Mouse (Mus musculus): ENCODE measurements around the gene Phf23. TPM values are rescaled to one million over a fixed set of nuclear protein-coding genes. Genes with fewer than 3 reads are reported as not detected.
"Not testable (repeated sequence)": the region's sequence is repeated elsewhere in the genome, so short reads cannot be mapped to it uniquely, and the experiment has no call there.

The Phf23 gene
- polyA plus RNA-seq, 1 experiment from 2014 or later: 93.7 TPM

DNA sequence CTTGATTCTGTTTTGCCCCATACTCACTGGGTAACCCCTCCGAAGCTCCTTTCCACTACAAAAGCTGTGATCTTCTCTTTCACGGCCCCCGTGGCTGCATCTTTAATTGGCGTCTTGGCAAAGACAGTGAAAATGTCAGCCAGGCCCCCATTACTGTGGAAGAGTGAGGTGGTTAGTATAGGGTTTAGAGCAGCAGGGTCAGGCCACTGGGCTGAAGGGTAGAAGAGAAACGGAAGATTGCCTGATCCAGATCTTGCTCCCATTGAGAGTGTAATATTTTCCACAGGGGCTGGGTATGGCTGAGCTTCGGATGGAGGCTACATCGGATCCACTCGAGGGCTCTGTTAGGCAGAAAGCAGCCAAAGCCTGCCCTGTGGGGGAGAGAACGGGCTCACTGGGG lies 17.4 kb downstream of the Phf23 start:
- no peak for DNase-seq (ENCODE audit: low spot score)
- Histone ChIP-seq H3K4me3 (no peak overlapping the region), H3K27ac (no peak overlapping the region), H3K9me3 (no peaks in the 10 kb centered on the region), H3K36me3 (peaks cover 66% of the 10 kb centered on the region), H3K4me1 (replicated peaks) (peaks cover 38% of the 10 kb centered on the region), H3K27me3 (ENCODE audit: insufficient read depth, poor library complexity, severe bottlenecking) (no peaks in the 10 kb centered on the region)
- 91% methylated on average over 9 of the region's 9 CpGs for WGBS

- no peaks in the 10 kb centered on the region for H3K27me3 ChIP-seq (ENCODE audit: insufficient read depth, poor library complexity, severe bottlenecking)
- H3K9me3 ChIP-seq: no peaks in the 10 kb centered on the region
- peaks cover 43% of the 10 kb centered on the region for H3K4me1 ChIP-seq (replicated peaks)
- no peak overlapping the region for H3K27ac ChIP-seq
- peak overlapping the region; percentile 20; the same call in 1 of the 2 replicates for H3K4me3 ChIP-seq
- no peak for DNase-seq (ENCODE audit: low spot score)
- WGBS: 92% methylated on average over 3 of the region's 3 CpGs
- H3K36me3 ChIP-seq: peaks cover 61% of the 10 kb centered on the region
Measured at GRCm38 (mm10) chr11:70013408-70013807, 17.8 kb downstream of the Phf23 start.

GRCm38 (mm10) chr11:70014051-70014450 lies 18.5 kb downstream of the Phf23 start:
- no peak overlapping the region; the same call in 1 of the 2 replicates for H3K27ac ChIP-seq
- DNase-seq (ENCODE audit: low spot score): no peak
- H3K9me3 ChIP-seq: no peaks in the 10 kb centered on the region
- H3K36me3 ChIP-seq: peaks cover 54% of the 10 kb centered on the region
- peaks cover 50% of the 10 kb centered on the region for H3K4me1 ChIP-seq (replicated peaks)
- WGBS: 65% methylated on average over 5 of the region's 5 CpGs
- H3K27me3 ChIP-seq (ENCODE audit: insufficient read depth, poor library complexity, severe bottlenecking): no peaks in the 10 kb centered on the region
- H3K4me3 ChIP-seq: peak overlapping the region; percentile 20; the same call in 1 of the 2 replicates

DNA sequence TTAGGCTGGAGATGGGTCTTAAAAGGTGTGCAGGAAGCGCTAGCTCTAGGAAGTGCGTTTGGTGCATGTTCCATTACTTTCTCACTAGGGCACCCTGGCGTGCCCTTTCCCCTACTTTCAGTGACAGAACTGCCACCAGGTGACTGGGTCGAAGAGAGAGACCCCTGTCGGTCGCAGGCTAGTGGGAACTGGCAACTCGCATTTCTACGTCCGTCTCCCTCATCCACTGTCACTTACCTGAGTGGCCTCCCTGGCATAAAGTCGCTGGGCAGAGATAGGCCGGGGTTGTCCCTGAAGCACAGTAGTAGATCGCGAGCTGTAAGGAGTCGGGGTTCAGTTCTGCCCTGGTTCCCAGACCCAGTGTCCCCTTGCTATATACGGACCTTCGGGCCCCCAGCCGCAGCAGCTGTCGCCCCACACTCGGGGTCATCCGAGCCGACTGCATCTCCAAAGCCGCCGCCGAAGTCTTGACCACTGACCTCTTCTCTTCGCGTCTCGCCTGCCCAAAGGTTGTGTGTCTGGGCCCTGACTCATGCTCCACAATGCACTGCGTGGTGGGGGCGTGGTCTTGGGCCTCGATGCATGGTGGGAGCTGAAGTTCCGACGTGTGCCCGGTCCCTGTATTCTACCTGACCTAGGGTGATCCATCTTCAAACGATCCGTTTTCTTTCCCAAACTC lies 19.4 kb downstream of the Phf23 start, which contains the start of gene Acadvl:
TSS of gene Acadvl (minus strand) at position 532 of the 679 bp plus-strand sequence.
- Histone ChIP-seq H3K9me3 (no peaks in the 10 kb centered on the region), H3K36me3 (peaks cover 45% of the 10 kb centered on the region), H3K27me3 (ENCODE audit: insufficient read depth, poor library complexity, severe bottlenecking) (no peaks in the 10 kb centered on the region), H3K4me3 (peak within 1 kb of the TSS; percentile 57), H3K4me1 (replicated peaks) (peaks cover 59% of the 10 kb centered on the region), H3K27ac (peak within 1 kb of the TSS; percentile 83)
- WGBS: under 1% methylated on average over 35 of the region's 35 CpGs
- DNase-seq (ENCODE audit: low spot score): peak; percentile 86

DNA sequence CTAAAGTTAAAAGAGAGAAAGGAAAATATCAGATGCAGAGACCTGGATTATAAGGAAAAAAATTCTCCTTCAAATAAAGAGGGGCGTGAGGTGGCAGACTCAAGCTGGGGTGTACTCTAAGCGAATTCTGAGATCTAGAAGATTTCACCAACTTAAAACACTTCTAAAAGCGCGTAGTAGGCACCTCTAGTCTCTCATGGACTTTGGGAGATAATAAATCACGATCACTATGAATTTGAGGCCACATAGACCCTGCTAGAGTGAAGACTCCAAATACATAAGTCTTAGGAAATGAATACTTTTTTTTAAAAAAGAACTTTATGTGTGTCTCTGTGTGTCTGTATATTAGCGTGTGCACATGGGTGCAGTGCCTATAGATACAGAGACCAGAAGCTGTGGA lies 20.1 kb downstream of the Phf23 start:
- Histone ChIP-seq H3K9me3 (no peaks in the 10 kb centered on the region), H3K27me3 (ENCODE audit: insufficient read depth, poor library complexity, severe bottlenecking) (no peaks in the 10 kb centered on the region), H3K27ac (no peak overlapping the region; the same call in 1 of the 2 replicates), H3K4me1 (replicated peaks) (peaks cover 66% of the 10 kb centered on the region), H3K4me3 (peak overlapping the region; percentile 57), H3K36me3 (peaks cover 38% of the 10 kb centered on the region)
- WGBS: 68% methylated on average over 6 of the region's 6 CpGs
- no peak for DNase-seq (ENCODE audit: low spot score)

- WGBS: 85% methylated on average over 2 of the region's 2 CpGs
- H3K27ac ChIP-seq; H3K27me3 ChIP-seq (ENCODE audit: insufficient read depth, poor library complexity, severe bottlenecking); H3K9me3 ChIP-seq; H3K4me3 ChIP-seq; DNase-seq (ENCODE audit: low spot score): not testable (repeated sequence)
- Histone ChIP-seq H3K4me1 (replicated peaks) (peaks cover 70% of the 10 kb centered on the region), H3K36me3 (peaks cover 33% of the 10 kb centered on the region)
Measured at GRCm38 (mm10) chr11:70016177-70016576, 20.6 kb downstream of the Phf23 start.

DNA sequence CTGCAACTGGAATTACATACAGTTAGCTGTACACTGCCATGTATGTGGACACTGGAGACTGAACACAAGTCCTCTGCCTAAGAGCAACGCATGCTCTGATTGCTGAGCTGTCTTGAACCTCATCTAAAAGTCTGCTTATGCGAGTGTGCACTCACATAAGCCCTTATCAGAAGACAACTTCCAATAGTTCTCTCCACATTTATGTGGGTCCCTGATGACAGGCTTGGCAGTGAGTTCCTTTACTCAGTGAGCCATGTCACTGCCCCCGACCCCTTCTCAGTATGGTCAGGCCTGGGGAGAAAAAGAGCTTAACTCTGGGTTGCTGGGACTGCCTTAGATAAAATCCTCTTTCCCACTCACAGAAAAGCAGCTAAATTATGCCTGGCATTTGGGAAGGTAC lies 21.1 kb downstream of the Phf23 start, which contains the start of gene Dlg4:
TSS of gene Dlg4 (plus strand) at position 274 of the 400 bp plus-strand sequence.
- Histone ChIP-seq H3K4me1 (replicated peaks) (peaks cover 74% of the 10 kb centered on the region), H3K27me3 (ENCODE audit: insufficient read depth, poor library complexity, severe bottlenecking) (no peaks in the 10 kb centered on the region), H3K4me3 (peak within 1 kb of the TSS; percentile 74), H3K9me3 (no peaks in the 10 kb centered on the region), H3K27ac (peak within 1 kb of the TSS; percentile 96), H3K36me3 (peaks cover 28% of the 10 kb centered on the region)
- DNase-seq (ENCODE audit: low spot score): no peak
- WGBS: 82% methylated on average over 3 of the region's 3 CpGs

- Histone ChIP-seq H3K36me3 (peaks cover 22% of the 10 kb centered on the region), H3K4me3 (peak overlapping the region; percentile 74), H3K27ac (peak overlapping the region; percentile 96), H3K9me3 (no peaks in the 10 kb centered on the region), H3K27me3 (ENCODE audit: insufficient read depth, poor library complexity, severe bottlenecking) (no peaks in the 10 kb centered on the region), H3K4me1 (replicated peaks) (peaks cover 79% of the 10 kb centered on the region)
- WGBS: 48% methylated on average over 7 of the region's 7 CpGs
- DNase-seq (ENCODE audit: low spot score): no peak
Measured at GRCm38 (mm10) chr11:70017199-70017767, 21.7 kb downstream of the Phf23 start.

DNA sequence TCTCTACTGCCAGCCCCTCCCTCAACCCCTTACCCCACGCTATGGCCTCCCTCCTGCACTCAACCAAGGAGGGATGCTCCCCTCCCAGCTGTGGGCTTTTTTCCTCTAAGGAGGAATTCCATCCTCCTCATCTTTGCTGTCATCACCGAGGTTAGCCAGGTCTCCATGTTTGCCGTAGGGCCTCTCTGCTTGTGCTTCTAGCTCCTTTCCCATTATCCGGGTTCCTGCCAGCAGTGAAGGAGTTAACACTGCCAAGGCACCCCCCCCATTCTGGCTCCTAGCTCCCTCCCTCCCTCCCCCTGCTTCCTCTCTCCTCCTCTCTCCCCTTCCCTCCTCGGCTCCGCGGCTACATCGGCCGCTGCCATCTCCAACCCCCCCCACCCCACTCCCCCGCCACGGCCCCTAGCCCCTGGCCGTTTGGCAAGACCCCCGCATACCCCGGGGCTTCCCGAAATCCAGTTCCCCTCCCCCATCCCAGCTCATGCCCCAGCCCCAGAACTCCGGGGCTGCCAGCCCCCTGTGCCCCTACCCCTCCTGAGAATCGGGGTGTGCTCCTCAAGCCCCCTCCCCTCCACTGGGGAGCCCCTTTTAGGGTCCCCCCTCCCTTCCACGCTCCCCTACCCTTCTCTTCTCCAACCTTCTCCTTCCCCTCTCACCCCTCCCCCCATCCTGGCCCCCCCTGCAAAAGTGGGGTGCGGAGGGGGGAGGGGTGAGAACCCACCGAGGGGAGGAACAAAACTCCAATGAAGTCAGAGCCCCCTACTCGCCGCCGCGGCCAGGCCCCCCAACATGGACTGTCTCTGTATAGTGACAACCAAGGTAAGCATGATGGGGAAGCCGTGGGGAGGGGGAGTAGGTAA lies 22.8 kb downstream of the Phf23 start:
- DNase-seq (ENCODE audit: low spot score): peak; percentile 83
- H3K4me3 ChIP-seq: peak overlapping the region; percentile 74
- H3K27ac ChIP-seq: peak overlapping the region; percentile 96
- H3K27me3 ChIP-seq (ENCODE audit: insufficient read depth, poor library complexity, severe bottlenecking): no peaks in the 10 kb centered on the region
- WGBS: 1% methylated on average over 25 of the region's 25 CpGs
- no peaks in the 10 kb centered on the region for H3K9me3 ChIP-seq
- peaks cover 87% of the 10 kb centered on the region for H3K4me1 ChIP-seq (replicated peaks)
- peaks cover 11% of the 10 kb centered on the region for H3K36me3 ChIP-seq

DNA sequence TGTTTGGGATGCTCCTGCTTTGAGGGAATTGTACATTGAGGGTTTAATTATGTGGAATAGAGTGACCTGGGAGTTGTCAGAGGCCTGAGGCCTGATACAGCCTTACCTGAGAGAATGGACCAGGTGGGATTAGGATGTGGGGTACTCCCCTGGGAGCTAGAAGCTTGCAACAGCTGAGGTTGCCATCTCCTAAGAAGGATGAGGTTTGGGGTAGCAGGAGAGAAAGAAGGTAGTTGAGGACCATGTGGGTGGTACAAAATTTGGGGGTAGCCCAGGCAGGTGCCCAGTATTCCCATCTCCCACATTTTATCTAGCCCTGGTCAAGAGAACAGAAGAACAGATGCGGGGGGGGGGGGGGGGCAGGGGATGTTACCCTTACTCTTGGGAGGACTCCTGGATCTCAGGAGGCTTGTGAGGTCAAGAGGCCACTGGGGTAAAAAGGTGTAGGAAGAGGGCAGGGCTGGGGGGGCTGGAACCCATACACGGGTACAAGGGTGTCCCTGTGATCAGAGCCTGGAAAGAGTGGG lies 24.0 kb downstream of the Phf23 start:
- H3K9me3 ChIP-seq: no peaks in the 10 kb centered on the region
- no peaks in the 10 kb centered on the region for H3K36me3 ChIP-seq
- H3K27ac ChIP-seq: peak overlapping the region; percentile 96
- H3K27me3 ChIP-seq (ENCODE audit: insufficient read depth, poor library complexity, severe bottlenecking): no peaks in the 10 kb centered on the region
- H3K4me1 ChIP-seq (replicated peaks): peaks cover 87% of the 10 kb centered on the region
- H3K4me3 ChIP-seq: peak overlapping the region; percentile 74
- no peak for DNase-seq (ENCODE audit: low spot score)
- 22% methylated on average over 2 of the region's 2 CpGs for WGBS

DNA sequence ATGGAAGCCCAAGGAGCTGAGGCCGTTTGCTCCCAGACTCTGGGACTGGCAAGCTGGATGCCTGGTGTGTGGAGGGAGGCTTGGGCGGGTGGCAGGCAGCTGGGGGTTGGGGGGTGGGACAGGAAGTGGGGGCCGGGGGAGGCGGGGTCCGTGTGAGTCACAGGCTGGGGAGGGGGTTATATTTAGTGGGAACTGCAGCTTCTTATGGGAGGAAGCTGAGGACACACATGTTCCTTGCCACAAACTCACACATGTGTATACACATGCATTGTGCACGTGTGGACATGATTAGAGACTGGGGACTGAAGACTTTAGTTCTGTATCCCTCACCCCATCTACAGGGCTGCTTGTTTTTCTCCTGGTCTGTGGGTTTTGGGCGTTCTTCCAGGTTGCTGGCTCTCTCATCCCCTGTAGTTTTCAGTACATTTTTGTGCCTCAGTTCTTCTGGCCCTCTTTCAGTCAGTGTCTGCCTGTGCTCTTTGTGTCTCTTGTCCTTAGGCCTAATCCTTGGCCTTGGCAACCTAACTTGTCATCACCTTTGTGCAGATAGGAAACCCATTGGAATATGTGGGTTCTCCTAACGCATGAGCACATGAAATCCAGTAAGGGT lies 24.6 kb downstream of the Phf23 start:
- DNase-seq (ENCODE audit: low spot score): no peak
- Histone ChIP-seq H3K9me3 (no peaks in the 10 kb centered on the region), H3K4me1 (replicated peaks) (peaks cover 86% of the 10 kb centered on the region), H3K27ac (peak overlapping the region; percentile 96), H3K36me3 (no peaks in the 10 kb centered on the region), H3K4me3 (peak overlapping the region; percentile 74), H3K27me3 (ENCODE audit: insufficient read depth, poor library complexity, severe bottlenecking) (no peaks in the 10 kb centered on the region)
- WGBS: 16% methylated on average over 8 of the region's 8 CpGs

- peak; percentile 86 for DNase-seq (ENCODE audit: low spot score)
- no peaks in the 10 kb centered on the region for H3K36me3 ChIP-seq
- peak overlapping the region; percentile 96 for H3K27ac ChIP-seq
- H3K4me1 ChIP-seq (replicated peaks): peaks cover 89% of the 10 kb centered on the region
- H3K4me3 ChIP-seq: peak overlapping the region; percentile 74
- no peaks in the 10 kb centered on the region for H3K27me3 ChIP-seq (ENCODE audit: insufficient read depth, poor library complexity, severe bottlenecking)
- 2% methylated on average over 8 of the region's 8 CpGs for WGBS
- no peaks in the 10 kb centered on the region for H3K9me3 ChIP-seq
Measured at GRCm38 (mm10) chr11:70020731-70021263, 25.2 kb downstream of the Phf23 start.
